Mouse (Mus musculus) kidney, adult 11 months (tissue): ENCODE measurements around the gene Tmem132b.

Experiments used
- DNase-seq: peaks from one replicate; pipeline ENCODE4 v3.0.0; 2022

Tmem132b gene

DNA sequence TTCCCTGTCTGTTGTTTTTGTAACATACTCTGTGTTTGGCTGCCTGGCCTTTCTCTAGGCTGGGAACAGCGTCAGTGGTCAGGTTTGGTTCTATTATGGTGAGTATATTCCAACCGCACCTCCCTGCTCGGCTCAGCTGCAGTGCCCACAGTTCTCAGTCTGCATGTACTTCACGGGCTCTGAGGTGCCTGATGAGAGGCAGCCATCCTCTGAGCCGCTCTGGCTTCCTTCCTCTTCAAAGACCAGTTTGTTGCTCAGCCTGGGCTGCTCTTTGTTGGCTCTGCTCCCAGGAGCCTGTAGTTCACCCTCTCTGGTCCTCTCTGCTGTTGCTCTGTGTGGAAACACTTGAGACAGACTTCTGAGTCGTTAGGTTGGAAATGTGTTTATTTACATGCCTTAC lies 151.9 kb downstream of the Tmem132b start:
- DNase-seq: no peak

- DNase-seq: no peak
Measured at GRCm38 (mm10) chr5:125685681-125686331, 154.2 kb downstream of the Tmem132b start.

DNA sequence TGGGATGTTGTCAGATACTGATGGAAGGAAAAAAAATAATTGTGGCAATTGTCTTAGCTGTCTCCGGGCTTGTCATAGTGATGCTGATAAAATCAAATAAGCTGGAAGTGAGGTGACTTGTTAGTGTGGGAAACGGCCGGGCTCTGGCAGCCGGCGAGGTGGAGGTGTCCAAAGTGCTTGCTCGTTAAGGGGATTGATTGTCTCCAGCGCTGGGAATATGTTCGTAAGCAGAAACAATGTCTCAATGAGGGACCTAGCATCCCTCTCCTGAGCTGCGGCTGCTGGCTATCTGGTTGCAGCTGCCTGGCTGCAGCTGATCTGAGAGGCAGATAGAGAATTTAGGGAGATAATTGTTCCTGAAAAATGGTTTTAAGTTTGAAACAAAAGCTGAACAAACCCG lies 161.0 kb downstream of the Tmem132b start:
- no peak for DNase-seq

GRCm38 (mm10) chr5:125699395-125699794 lies 167.8 kb downstream of the Tmem132b start:
- no peak for DNase-seq

DNA sequence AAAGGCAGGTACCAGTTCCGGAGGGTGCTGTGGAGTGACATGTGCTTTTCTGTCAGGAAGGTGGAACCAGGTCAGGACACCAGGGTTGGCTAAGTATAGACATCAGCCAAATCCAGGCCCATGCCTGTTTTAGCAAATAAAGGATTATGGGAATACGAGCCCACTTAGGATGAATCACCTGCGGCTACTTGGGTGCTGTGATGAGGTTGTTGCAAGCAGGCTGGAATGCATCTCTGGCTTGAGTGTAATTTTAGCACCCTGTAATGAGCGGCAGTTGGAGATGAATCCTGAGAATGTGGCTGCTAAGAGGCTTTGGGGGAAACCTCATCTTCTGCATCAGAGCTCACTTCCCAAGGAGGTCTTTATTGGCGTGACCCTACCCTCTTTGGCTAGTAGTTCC lies 168.7 kb downstream of the Tmem132b start:
- no peak for DNase-seq

DNA sequence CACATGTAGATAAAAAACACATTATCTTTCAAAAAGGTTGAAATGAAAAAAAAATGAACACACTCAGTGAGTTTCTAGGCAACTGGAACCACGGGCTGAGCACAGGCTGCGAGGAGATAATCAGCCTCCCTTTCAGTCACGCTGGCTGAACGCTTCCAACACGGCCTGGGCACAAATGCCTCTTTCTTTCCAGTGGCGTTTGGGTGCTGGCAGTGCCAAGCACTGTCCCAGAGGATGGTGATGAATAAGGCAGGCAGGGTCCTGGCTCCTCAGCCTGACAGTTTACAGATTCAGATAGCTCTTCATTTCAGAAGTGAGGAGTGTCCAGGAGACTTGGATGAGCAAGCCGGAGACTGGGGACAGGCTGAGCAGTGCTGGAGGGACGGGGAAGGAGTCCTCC lies 173.8 kb downstream of the Tmem132b start:
- no peak for DNase-seq

- peak; percentile 6 for DNase-seq
Measured at GRCm38 (mm10) chr5:125709160-125709559, 177.6 kb downstream of the Tmem132b start.

GRCm38 (mm10) chr5:125726815-125727214 lies 195.2 kb downstream of the Tmem132b start:
- DNase-seq: no peak

GRCm38 (mm10) chr5:125727436-125727835 lies 195.9 kb downstream of the Tmem132b start:
- DNase-seq: no peak

DNA sequence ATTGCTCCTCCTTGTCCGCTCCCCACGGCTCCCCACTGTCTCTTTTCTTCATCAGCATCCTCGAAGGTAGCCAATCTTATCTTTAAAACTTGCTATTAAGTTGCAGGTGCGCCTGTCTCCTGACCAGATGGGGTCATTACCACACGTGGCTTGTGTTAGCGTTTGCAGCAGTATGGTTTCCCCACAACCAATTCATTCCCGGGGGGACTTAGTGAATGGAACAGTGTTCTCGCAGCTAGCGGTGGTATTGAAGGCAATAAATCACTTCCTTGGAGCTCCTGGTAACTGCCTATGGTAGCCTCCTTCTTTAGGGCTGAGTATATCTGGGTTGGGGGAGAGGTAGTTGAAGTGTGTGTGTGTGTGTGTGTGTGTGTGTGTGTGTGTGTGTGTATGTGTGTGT lies 196.4 kb downstream of the Tmem132b start:
- DNase-seq: no peak

DNA sequence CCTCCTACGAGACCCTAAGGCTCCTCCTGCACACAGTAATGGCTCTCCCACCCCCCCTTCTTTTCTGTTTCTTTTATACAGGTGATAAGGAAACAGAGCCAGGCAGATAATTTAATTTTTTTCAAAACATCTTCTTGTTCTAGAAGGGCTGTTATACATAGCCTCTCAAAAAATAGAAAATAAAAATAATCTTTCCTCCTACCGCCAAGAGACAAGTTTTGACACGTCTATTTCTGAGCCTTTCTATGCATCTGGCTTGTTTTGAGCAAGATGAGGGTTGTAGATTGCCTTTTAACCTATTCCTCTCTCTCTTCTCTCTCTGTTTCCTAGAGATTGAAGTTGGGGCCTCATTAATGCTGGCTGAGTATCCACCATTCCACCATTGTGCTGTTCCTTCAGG lies 196.9 kb downstream of the Tmem132b start:
- DNase-seq: no peak

DNA sequence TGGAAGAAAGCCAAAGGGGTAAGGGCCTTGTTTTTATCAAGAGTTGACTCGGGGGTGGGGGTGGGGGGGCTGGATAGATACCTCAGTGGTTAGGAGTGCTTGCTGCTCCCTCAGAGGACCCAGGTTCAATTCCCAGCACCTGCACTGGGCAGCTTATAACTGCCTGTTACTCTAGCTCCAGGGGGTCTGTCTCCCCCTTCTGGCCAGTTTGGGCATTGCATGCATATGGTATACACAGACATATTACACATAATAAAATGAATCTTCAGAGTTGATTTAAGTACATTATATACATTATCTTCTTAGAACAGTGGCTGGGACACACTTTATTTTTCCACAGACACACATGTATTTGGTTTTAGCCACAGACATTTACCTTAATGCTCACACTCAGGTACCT lies 202.2 kb downstream of the Tmem132b start:
- DNase-seq: no peak

DNA sequence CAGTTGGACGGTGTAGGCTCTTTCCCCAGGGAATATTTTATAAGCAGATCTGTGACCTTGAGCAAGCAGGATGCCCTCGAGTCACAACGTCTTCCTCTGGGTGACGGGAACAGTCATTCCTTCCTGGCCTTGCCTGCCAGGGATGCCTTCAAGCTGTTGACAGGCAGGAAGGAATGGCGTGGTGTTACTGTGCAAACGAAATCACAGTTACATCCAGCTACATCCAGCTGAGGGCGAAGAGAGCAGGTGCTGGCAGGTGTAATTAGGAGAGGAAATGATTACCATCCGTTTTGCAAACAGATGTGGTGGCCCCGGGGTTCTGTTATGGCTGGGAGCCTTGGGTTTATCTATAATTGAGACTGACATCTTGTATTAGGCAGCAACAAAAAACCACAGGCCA lies 205.5 kb downstream of the Tmem132b start:
- no peak for DNase-seq

DNA sequence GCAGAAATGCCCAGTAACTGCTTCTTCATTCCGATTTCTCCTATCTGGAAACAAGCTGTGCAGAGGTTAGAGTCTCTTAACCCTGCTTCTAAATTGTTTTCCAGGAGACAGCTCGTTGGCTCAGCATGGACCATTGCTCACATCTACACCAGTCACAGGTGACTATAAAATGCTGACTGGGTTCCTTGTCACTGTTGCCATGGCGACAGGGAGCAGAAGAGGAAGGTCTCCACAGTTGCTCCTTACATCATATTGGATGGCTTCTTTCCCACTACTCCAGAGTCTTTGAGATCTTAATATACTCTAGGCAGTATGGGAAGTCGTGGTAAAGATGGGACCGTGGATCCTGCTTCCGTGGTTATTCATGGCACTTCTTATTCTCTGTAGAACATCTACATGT lies 211.9 kb downstream of the Tmem132b start:
- no peak for DNase-seq

DNA sequence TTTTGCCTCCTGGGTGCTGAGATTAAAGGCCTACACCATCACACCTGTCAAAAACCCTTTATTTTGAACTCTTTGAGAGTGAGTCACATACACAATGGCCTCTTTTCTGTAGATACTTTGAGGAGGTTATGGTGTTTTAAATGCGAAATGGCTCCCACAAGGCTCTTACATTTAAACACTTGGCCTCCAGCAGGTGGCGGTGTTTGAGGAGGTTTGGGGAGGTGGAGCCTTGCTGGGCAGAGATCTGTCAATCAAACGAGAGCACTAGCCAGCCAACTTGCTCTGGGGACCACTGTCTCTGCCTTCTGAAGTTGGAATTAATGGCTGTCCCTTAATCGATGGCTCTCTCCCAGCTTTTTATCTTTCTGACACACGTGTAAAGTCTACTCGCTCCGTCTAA lies 214.2 kb downstream of the Tmem132b start:
- no peak for DNase-seq

DNA sequence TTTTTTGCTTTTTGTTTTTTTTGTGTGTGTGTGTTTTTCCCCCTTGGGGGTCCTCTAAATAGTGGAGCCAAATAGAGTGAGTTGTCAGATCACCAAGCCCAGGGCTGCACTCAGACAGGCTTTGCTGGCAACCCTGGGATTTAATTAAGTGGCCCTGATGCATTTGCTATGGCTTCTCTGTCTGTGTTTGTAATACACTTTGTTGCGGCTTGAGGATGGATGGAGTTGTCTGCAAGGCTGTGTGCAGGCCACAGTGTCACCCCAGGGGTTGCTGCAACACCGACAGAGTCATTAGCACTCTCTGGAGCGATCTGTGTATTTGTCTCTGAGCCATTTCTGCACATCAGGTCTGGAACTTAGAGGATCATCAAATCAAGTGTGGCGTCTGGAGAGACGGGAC lies 219.9 kb downstream of the Tmem132b start:
- no peak for DNase-seq

DNA sequence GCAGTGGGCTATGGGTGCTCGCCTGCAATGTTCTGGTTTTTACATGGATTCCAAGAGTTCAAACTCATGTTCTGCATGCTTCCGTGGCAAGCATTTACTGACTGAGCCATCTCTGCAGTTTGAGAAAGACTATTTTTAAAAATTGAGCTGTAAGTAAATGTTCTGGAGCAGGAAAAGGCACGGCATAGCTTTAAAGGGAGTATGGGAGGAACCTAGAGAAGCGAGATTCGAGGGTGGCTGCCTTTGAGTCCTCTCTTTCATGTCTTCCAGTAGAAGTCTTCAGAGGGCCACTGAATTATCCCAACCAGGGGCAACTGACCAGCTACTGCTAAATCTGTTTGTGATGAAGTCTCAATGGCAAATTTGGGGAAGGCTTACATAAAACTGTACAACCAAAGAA lies 221.0 kb downstream of the Tmem132b start:
- no peak for DNase-seq

DNA sequence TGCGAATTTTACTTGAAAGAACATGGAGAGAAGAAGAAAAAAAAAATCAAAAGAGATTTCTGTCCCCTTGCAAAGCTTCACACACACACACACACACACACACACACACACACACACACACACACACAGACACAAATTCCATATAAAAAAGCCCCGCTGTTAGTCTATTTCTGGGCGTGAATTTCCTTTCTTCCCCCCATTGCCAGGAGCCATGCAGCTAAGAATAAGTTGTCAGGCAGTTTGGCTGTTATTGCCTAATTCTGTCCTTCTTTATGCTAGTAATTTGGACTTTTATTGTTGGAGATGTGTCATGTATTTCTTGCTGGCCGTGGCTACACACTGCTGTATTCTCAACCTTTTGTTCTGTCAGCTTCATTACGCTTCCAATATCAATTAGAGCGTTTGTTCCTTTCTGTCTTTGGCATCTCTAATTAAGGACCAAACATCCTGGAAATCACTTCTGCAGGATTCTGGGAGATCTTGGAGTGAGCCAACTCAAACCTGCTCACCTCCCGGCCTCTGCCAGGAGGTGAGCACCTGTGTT lies 225.5 kb downstream of the Tmem132b start:
- DNase-seq: no peak

GRCm38 (mm10) chr5:125758506-125758905 lies 226.9 kb downstream of the Tmem132b start:
- DNase-seq: no peak

DNA sequence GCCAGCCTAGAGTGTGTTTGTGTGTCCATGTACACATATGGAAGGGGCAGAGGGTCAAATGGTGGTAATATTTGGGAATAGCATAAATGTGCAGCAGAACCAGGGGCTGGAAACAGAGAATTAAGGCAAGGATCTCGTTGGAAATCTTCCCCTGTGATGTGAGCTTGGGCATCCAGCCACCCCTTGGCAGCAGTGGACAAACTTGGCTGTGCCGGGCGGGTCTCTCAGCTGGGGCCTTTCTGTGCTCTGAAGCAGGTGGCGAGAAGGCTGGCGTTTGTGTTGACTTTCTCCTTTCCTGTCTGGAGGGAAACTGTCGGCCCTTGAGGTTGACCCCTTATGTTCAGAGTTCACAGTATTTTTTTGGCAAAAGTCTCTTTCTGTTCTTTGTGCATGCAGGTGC lies 235.4 kb downstream of the Tmem132b start:
- DNase-seq: no peak

DNA sequence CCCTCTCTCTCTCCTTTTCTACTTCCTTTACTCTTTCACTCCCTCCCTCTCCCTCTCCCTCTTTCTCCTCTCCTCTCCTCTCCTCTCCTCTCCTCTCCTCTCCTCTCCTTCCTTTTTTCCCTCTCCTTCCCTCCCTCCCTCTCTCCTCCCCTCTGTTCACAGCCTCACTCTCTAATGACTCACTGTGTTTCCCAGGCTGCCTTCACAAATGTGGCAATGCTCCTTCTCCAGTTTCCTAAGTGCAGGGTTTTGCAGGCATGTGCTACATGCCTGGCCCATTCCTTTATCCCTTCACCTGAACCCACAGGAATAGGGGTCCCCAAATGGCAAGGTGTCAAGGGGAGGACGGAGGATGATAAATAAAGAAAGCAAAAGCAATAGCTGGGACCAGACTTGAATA lies 236.4 kb downstream of the Tmem132b start:
- no peak for DNase-seq

DNA sequence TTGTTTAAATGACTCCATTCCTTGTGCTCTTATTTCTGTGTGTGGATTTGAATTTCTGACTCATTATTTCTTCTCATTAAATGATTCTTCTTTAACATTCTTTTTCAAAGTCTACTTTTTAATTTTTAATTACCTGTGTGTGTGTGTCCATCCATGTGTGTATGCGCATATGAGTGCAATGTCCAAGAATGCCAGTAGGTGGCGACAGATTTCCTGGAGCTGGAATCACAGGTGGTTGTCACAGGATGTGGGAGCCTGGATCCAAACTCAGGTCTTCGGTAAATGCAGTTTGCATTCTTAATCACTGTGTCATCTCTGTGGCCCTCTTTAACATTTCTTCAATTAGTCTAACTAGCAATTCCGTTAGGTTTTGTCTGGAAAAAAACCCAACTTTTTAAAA lies 240.7 kb downstream of the Tmem132b start:
- no peak for DNase-seq

- no peak for DNase-seq
Measured at GRCm38 (mm10) chr5:125772756-125773155, 241.2 kb downstream of the Tmem132b start.

DNA sequence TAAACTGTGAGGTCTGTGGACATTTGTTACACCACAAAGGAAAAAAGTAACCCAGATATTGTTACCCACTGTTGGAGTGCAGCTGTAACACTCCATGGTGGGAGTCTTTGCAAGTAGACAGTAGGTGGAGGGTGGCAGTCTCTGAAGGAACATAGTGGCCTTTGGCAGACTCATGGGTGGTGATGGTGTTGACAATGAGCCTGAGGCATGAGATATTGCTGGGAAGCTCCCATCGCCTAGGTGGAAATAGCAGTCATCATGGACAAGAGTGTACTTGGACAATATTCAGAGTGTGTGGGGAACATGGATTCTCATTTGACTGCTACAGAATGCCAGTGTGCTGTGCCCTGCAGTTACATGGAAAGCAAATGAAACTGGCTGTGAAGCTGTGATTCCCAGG lies 248.8 kb downstream of the Tmem132b start:
- DNase-seq: no peak

- no peak for DNase-seq
Measured at GRCm38 (mm10) chr5:125792643-125793042, 261.1 kb downstream of the Tmem132b start.
